Mouse (Mus musculus) E14TG2a.4 (cell line): ENCODE measurements around the gene St3gal3.

ENCODE experiments used
- CTCF ChIP-seq: conservative IDR thresholded peaks from 2 replicates; pipeline ENCODE4 v1.5.1; 2014; ENCODE audit warnings: low read length
- POU5F1 ChIP-seq: IDR thresholded peaks from 2 replicates; pipeline ENCODE4 v1.6.1; 2014; ENCODE audit warnings: low read length, borderline replicate concordance

DNA sequence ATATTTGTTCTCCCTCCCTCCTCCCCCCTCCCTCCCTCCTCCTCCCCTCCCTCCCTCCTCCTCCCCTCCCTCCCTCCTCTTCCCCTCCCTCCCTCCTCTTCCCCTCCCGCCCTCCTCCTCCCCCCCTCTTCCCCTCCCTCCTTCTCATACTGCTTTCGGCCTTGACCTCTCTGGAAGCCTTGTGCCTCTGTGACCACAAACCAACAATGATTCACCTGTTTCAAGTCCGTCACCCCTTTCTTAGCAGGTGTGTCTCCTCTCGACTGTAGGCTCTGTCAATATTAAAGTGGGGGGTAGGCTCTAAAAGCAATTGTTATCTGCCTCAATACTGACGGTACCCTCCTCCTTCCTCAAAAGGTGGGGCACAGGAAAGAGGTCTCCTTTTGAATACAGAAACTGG, 153.2 kb downstream of the St3gal3 start:
- no peak for TF ChIP-seq CTCF
- no peak for TF ChIP-seq POU5F1
